Mouse (Mus musculus) heart, postnatal 36 days (tissue): ENCODE measurements at regions not wholly inside any gene's neighbourhood (a gene's known extent, or its start where the extent isn't known, plus 50 kb on each side); places are given as distances from the start of the nearest gene placed in this dataset.

Experiments used
- DNase-seq, 2 experiments: peaks; one replicate each; pipeline ENCODE4 v3.0.0; 2021 to 2022
- intact Hi-C: fragments of 180-260 bp; cut with DNase I; formaldehyde crosslinking; loops from one replicate; pipeline ENCODE4 v1.15.1; 2025

- no peak for DNase-seq
- intact Hi-C loops = no loop called here
These were observed 406.6 kb upstream of the Nbea start for GRCm38 (mm10) chr3:56590071-56590470.

- DNase-seq = no peak
- intact Hi-C loops = no loop called here
These were observed 391.9 kb upstream of the Nbea start for GRCm38 (mm10) chr3:56575422-56575821.

GRCm38 (mm10) chr3:56536178-56536577 lies 352.7 kb upstream of the Nbea start:
- DNase-seq = no peak
- intact Hi-C loops = no loop called here

GRCm38 (mm10) chr3:56504445-56504844 lies 320.9 kb upstream of the Nbea start:
- no peak for DNase-seq
- intact Hi-C loops = no loop called here

GRCm38 (mm10) chr3:56499301-56499700 lies 315.8 kb upstream of the Nbea start:
- intact Hi-C loops = no loop called here

GRCm38 (mm10) chr3:56493937-56494336 lies 310.4 kb upstream of the Nbea start:
- DNase-seq = no peak
- intact Hi-C loops = no loop called here

More at GRCm38 (mm10) chr3:56499301-56499700, 315.8 kb upstream of the Nbea start:
- no peak for DNase-seq

GRCm38 (mm10) chr3:56489154-56489553 lies 305.7 kb upstream of the Nbea start:
- intact Hi-C loops = no loop called here
- no peak for DNase-seq

- intact Hi-C loops = no loop called here
- DNase-seq = peak; percentile 3 to 4
These were observed 302.3 kb upstream of the Nbea start for GRCm38 (mm10) chr3:56485550-56486400.

GRCm38 (mm10) chr3:56484096-56484495 lies 300.6 kb upstream of the Nbea start:
- DNase-seq = peak in 1 of 2 experiments; percentile 4

GRCm38 (mm10) chr3:56483370-56483769 lies 299.9 kb upstream of the Nbea start:
- intact Hi-C loops = no loop called here

More at GRCm38 (mm10) chr3:56484096-56484495, 300.6 kb upstream of the Nbea start:
- intact Hi-C loops = no loop called here

GRCm38 (mm10) chr3:56479529-56479928 lies 296.0 kb upstream of the Nbea start:
- no peak for DNase-seq
- intact Hi-C loops = no loop called here

More at GRCm38 (mm10) chr3:56483370-56483769, 299.9 kb upstream of the Nbea start:
- DNase-seq = no peak

GRCm38 (mm10) chr3:56478544-56479140 lies 295.1 kb upstream of the Nbea start:
- intact Hi-C loops = no loop called here
- DNase-seq = no peak

- intact Hi-C loops = no loop called here
- no peak for DNase-seq
These were observed 292.3 kb upstream of the Nbea start for GRCm38 (mm10) chr3:56475529-56476527.

GRCm38 (mm10) chr3:56472651-56473050 lies 289.1 kb upstream of the Nbea start:
- no peak for DNase-seq
- intact Hi-C loops = no loop called here

- intact Hi-C loops = no loop called here
- DNase-seq = no peak
These were observed 288.3 kb upstream of the Nbea start for GRCm38 (mm10) chr3:56471823-56472222.

GRCm38 (mm10) chr3:56471185-56471584 lies 287.7 kb upstream of the Nbea start:
- no peak for DNase-seq
- intact Hi-C loops = no loop called here

- intact Hi-C loops = no loop called here
- DNase-seq = no peak
These were observed 274.1 kb upstream of the Nbea start for GRCm38 (mm10) chr3:56457625-56458024.

- no peak for DNase-seq
- intact Hi-C loops = no loop called here
These were observed 272.8 kb upstream of the Nbea start for GRCm38 (mm10) chr3:56456317-56456716.

- intact Hi-C loops = no loop called here
- peak; percentile 7 to 19 for DNase-seq
These were observed 255.4 kb upstream of the Nbea start for GRCm38 (mm10) chr3:56438900-56439299.

GRCm38 (mm10) chr3:56438020-56438747 lies 254.7 kb upstream of the Nbea start:
- no peak for DNase-seq
- intact Hi-C loops = no loop called here
